Mouse (Mus musculus): ENCODE measurements around the gene Tmem268. TPM values are rescaled to one million over a fixed set of nuclear protein-coding genes. Genes with fewer than 3 reads are reported as not detected.

The Tmem268 gene
- total RNA-seq, 4 experiments from 2014 or later, result 8.0 to 16.2 (median 12.7) TPM

DNA sequence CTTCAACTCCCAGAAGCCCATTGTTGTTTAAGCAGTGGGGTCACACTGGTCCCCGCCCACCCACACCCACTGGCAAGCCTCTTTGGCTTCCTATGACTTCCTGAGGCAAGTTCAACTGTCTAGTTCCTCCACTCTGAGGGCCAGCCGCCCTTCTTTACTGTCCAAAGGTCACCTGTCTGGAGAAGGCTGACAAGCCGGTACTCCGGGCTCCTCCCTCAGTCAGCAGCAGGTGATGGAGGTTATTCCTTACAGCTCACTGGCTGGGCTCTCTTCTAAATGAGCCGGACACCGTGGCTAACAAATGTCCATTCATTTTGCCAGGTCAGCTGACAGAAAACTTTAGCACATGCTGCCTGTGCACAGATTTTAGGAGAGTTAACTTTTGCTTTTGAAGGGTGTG is 42.2 kb downstream of the Tmem268 start:
- DNase-seq (ENCODE audit: low spot score), result no peak

DNA sequence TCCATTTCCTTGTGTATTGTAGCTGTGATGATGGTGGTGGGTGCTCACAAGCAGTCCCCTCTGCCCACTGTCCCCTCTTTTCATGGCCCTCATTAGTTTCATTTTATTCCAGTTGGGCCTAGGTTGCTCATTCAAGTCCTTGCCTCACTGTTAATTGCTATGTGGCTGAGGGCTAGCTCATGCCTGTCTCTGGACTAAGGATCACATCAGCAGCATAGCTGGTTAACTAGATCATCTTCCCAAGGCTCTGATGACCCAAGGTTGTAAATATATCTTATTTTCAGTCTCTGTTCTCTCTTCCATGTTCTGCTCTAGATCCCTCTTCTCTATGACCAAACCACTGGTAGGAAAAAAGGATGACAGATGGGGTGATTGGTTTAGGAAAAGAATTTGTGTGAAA is 42.7 kb downstream of the Tmem268 start:
- no peak for DNase-seq (ENCODE audit: low spot score)

DNA sequence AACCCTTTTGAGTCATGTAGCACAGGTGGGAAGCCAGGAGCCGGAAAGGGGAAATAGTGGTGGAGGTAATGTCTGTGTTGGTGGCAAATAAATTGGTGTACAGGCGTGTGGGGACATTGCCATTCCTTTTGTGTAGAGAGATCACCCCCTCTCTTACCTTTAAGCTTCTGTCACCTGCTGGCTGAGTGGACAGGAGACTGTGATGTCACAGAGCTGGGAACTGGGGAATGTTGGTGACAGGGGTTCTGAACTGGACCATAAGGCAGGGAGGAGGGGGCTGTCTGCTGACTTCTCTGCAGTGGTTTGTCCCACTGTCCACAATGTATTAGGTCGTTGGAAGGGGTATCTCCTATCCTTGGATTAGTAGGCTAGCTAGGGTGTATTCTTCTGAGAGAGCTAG is 46.4 kb downstream of the Tmem268 start, which contains the start of gene Gm11213:
Gene Gm11213 (minus strand): TSS at position 317 of the 400 bp plus-strand sequence.
- DNase-seq (ENCODE audit: low spot score), result no peak

DNA sequence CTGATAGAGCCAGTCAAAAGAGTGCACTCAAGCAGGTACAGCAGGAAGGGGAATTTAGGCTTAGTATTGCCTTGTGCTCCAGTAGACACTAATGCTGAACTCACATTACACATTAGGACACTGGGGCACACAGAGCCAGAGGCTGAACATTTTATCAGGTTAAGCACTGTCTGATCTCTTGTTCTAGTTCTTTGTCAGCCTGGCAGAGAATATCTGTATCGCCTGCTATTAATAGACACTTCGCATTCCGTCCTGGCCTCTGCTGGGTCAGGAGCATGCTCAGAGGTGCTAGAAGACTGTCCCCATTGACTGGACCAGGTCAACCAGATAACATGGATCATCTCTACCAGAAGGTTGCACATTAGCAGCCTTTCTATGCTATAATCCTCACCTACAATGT is 47.0 kb downstream of the Tmem268 start:
- DNase-seq (ENCODE audit: low spot score), result peak; percentile 48

GRCm38 (mm10) chr4:63605968-63606367 is 47.4 kb downstream of the Tmem268 start:
- no peak for DNase-seq (ENCODE audit: low spot score)

- DNase-seq (ENCODE audit: low spot score), result no peak
Observed at GRCm38 (mm10) chr4:63608391-63608790, 49.8 kb downstream of the Tmem268 start.

- no peak for DNase-seq (ENCODE audit: low spot score)
Observed at GRCm38 (mm10) chr4:63621861-63622260, 63.3 kb downstream of the Tmem268 start.

DNA sequence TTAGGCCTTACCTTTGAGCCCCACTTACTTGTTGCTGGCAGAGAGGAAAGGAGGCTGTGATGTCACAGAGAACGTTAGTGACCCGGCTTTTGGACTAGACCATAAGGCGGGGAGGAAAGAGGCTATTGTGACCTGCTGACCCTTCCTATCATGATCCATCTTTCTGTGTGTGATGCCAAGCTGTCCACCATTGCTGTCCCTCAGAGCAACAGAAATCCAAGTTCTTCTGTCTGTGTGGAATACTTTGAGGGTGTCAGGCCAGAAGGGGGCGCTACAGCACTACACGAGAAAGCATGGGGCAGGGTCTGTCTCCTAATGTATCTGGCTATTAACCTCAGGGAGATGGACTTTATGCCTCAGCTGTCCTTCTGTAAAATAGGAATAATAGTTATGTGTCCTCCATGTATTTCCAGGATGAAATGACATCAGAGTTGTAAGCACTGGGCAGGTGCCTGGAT is 63.8 kb downstream of the Tmem268 start, which contains the start of gene Tex48:
Gene Tex48 (minus strand): TSS at position 51 of the 458 bp plus-strand sequence.
- DNase-seq (ENCODE audit: low spot score), result no peak

GRCm38 (mm10) chr4:63625563-63626080 is 67.0 kb downstream of the Tmem268 start:
- no peak for DNase-seq (ENCODE audit: low spot score)

GRCm38 (mm10) chr4:63627111-63627510 is 68.5 kb downstream of the Tmem268 start:
- no peak for DNase-seq (ENCODE audit: low spot score)

- no peak for DNase-seq (ENCODE audit: low spot score)
Observed at GRCm38 (mm10) chr4:63633181-63633580, 74.6 kb downstream of the Tmem268 start.

Other genes with a start within 250 kb of the Tmem268 start
- under 1 TPM in 1 of 4 experiments, not detected in 3; 0.75 TPM for gene Orm1, start 214.2 kb upstream of the Tmem268 start, total RNA-seq (2022)
- gene Orm3, start 202.6 kb upstream of the Tmem268 start, total RNA-seq (2022), result 1 to 10 TPM in 2 of 4 experiments, under 1 TPM in 2; 0.60 to 4.5 (median 1.7) TPM
- under 1 TPM in 2 of 4 experiments, not detected in 2; 0.34 to 0.37 TPM for gene Orm2, start 196.3 kb upstream of the Tmem268 start, total RNA-seq (2022)
- 1 to 10 TPM; 3.1 to 4.4 (median 3.5) TPM for gene Akna, start 155.4 kb upstream of the Tmem268 start, total RNA-seq (2022)
- gene Whrn, start 62.8 kb upstream of the Tmem268 start, total RNA-seq (2022), result 10 to 100 TPM; 18.5 to 38.1 (median 20.6) TPM
- gene Atp6v1g1, start 14.0 kb upstream of the Tmem268 start, total RNA-seq (2022), result 100 to 1,000 TPM; 146 to 168 (median 149) TPM
- not detected for gene Gm11213, start 46.5 kb downstream of the Tmem268 start, total RNA-seq (2022)
- not detected for gene Tex48, start 63.6 kb downstream of the Tmem268 start, total RNA-seq (2022)
- gene Gm11214, start 104.6 kb downstream of the Tmem268 start, total RNA-seq (2022), result not detected
- not detected for gene Tnfsf15, start 186.3 kb downstream of the Tmem268 start, total RNA-seq (2022)

Data from heart, adult 8-10 months (tissue).